Mouse (Mus musculus) embryonic fibroblast, embryonic 13.5 days (primary cell): ENCODE measurements around the gene Trim3.

Source experiments
- CTCF ChIP-seq: IDR thresholded peaks from 2 replicates; pipeline ENCODE4 v1.5.1; 2011; ENCODE audit warnings: mild to moderate bottlenecking, control low read depth, low read length, moderate library complexity, borderline replicate concordance; ENCODE audit not compliant: insufficient read depth
- POLR2A ChIP-seq: IDR thresholded peaks from 2 replicates; pipeline ENCODE4 v1.6.1; 2011; ENCODE audit warnings: low read depth, mild to moderate bottlenecking, control low read depth, low read length, moderate library complexity

DNA sequence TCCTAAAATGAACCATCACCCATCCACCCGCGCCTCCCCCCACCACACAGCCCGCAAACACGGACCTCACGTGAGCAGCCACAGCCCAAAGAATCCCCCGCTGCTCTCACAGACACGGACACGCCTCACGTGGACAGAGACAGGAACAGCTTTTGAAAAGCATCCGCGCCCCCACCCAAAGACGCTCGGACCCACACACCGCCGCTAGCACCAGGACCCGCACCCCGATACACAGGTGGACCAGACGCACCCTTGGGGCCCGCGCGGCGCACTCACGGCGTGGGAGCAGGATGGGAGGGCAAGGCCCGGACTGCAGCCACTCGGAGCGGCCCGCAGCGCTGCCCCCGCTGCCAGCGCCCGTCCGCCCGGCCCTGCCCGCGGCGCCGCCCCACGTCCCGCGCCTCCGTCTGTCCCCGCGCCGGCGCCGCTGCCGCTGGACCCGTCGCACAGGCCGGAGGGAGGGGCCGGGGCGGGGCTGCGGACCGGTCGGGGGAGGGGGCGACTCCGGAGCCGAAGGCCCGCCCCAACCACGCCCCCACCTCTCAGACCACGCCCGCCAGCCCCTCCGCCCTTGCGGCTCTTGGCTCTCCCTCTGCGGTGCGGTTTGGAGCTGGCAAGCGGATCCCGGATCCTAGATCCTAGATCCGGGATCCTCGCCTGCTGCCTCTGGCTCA lies at the start of gene Trim3:
- TF ChIP-seq CTCF = no peak
- peak; percentile 27 for TF ChIP-seq POLR2A
